Mouse (Mus musculus) erythroblast, embryonic 14.5 days (primary cell): Measurements from ENCODE around the gene Krt20. TPM values are rescaled to one million over a fixed set of nuclear protein-coding genes. Genes with fewer than 3 reads are reported as not detected.

Experiments used
- H3K27me3 ChIP-seq: 2 replicates; pipeline ENCODE4 v1.6.1; 2012; ENCODE audit warnings: inconsistent platforms; ENCODE audit not compliant: control insufficient read depth
- H3K36me3 ChIP-seq: 2 replicates; pipeline ENCODE4 v1.6.1; 2012; ENCODE audit warnings: mild to moderate bottlenecking, inconsistent platforms; ENCODE audit not compliant: control insufficient read depth
- H3K4me1 ChIP-seq: 2 replicates; pipeline ENCODE4 v1.6.1; 2012; ENCODE audit warnings: inconsistent platforms; ENCODE audit not compliant: control insufficient read depth
- H3K4me3 ChIP-seq: replicated peaks from 2 replicates; pipeline ENCODE3; 2012; ENCODE audit warnings: moderate library complexity, mild to moderate bottlenecking, inconsistent platforms
- H3K9me3 ChIP-seq: 2 replicates; pipeline ENCODE4 v1.6.1; 2012; ENCODE audit warnings: low read length, inconsistent platforms, mixed read lengths; ENCODE audit not compliant: control insufficient read depth
- GATA1 ChIP-seq: IDR thresholded peaks from 2 replicates; pipeline ENCODE4 v1.6.1; 2012; ENCODE audit warnings: low read length, inconsistent platforms, mixed read lengths
- TAL1 ChIP-seq: IDR thresholded peaks from 3 replicates; pipeline ENCODE4 v1.6.1; 2012; ENCODE audit warnings: low read length, inconsistent platforms, mixed read lengths
- polyA plus RNA-seq: library from polyadenylated mRNA; stranded (reverse); fragments of >175 nt; gene quantifications from 2 replicates; pipeline ENCODE4 v1.2.3, GENCODE M21; 2012

Gene Krt20
- polyA plus RNA-seq, 1 experiment: not detected

DNA sequence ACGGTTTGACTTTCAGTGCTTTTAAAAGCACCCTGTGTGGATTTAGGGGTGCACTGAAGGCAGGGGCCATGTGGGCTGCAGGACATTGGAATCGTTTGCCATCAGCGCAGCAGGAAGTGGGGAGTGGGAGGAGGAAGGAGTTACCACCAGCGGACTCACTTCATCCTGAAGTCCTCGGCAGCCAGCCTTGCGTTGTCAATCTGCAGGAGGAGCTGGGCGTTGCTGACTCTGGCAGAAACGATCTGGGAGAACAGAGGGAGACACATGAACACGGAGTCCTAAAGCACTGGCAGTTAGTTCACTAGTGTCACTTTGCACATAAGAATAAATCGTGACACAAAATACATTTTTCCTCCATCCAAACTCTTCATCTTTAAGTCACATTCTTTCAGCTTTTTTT lies 17.4 kb downstream of the Krt20 start:
- H3K4me3 ChIP-seq: no peak overlapping the region
- H3K4me1 ChIP-seq: no peaks in the 10 kb centered on the region
- TF ChIP-seq TAL1: no peak
- TF ChIP-seq GATA1: no peak
- H3K36me3 ChIP-seq: no peaks in the 10 kb centered on the region
- no peaks in the 10 kb centered on the region for H3K27me3 ChIP-seq
- no peaks in the 10 kb centered on the region for H3K9me3 ChIP-seq

GRCm38 (mm10) chr11:99417819-99418218 lies 20.1 kb downstream of the Krt20 start:
- Histone ChIP-seq H3K4me3 (no peak overlapping the region), H3K9me3 (no peaks in the 10 kb centered on the region), H3K36me3 (no peaks in the 10 kb centered on the region), H3K4me1 (no peaks in the 10 kb centered on the region), H3K27me3 (no peaks in the 10 kb centered on the region)
- no peak for TF ChIP-seq TAL1
- TF ChIP-seq GATA1: no peak

GRCm38 (mm10) chr11:99416902-99417301 lies 21.0 kb downstream of the Krt20 start:
- Histone ChIP-seq H3K36me3 (no peaks in the 10 kb centered on the region), H3K27me3 (no peaks in the 10 kb centered on the region), H3K4me3 (no peak overlapping the region), H3K9me3 (no peaks in the 10 kb centered on the region), H3K4me1 (no peaks in the 10 kb centered on the region)
- TF ChIP-seq TAL1 (no peak), GATA1 (no peak)

DNA sequence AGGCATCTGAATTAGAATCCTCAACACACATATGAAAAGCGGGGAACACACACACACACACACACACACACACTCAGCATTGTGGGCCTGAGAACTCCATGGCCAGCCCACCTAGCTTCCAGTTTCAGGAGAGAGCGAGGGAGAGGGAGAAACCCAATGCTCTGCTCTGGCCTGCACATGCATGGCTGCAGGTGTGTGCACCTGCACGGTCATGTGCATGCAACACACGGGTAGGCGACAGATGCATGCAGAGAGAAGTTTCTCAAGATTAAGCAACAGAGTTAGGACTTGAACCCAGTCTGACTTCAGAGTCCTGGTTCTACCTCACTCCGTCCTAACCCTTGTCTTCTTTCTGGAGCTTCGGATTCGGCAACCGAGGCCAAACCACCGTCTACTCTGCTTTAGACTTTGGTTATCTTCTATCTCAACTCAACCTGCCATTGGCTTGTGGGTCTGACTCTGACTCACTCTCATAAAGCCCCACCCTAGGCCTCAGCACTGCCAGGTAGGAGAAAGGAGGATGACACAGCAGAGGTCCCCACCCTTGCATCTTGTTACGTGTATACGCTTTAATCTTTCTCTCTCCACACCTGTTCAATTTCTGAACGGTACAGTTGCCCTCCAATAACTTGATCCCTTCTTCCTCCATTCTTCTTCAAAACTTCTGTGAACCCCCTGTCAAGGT lies 23.3 kb downstream of the Krt20 start:
- Histone ChIP-seq H3K36me3 (no peaks in the 10 kb centered on the region), H3K4me1 (no peaks in the 10 kb centered on the region), H3K27me3 (no peaks in the 10 kb centered on the region), H3K9me3 (no peaks in the 10 kb centered on the region), H3K4me3 (no peak overlapping the region)
- TF ChIP-seq TAL1: no peak
- TF ChIP-seq GATA1: no peak

DNA sequence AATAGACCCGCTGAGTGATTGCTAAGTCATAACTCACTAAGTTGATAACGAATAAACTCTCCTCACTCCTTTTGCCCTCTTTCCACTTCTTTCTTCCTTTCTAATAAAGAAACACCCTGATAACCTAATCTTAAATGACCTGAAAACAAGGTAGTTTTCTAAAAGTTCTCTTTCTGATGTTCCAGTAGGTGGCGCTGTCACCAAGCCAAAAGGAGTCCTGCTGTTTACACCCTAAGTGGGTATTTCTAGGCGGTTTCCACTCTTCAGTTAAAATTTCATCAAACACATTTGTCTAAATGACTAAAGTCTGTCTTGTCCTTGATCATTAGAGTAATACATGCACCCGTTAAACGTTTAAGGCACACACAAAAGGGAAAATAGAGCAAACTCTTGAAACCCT lies 24.7 kb downstream of the Krt20 start:
- no peak overlapping the region for H3K4me3 ChIP-seq
- no peaks in the 10 kb centered on the region for H3K27me3 ChIP-seq
- no peak for TF ChIP-seq GATA1
- TF ChIP-seq TAL1: no peak
- no peaks in the 10 kb centered on the region for H3K9me3 ChIP-seq
- H3K36me3 ChIP-seq: no peaks in the 10 kb centered on the region
- no peaks in the 10 kb centered on the region for H3K4me1 ChIP-seq

DNA sequence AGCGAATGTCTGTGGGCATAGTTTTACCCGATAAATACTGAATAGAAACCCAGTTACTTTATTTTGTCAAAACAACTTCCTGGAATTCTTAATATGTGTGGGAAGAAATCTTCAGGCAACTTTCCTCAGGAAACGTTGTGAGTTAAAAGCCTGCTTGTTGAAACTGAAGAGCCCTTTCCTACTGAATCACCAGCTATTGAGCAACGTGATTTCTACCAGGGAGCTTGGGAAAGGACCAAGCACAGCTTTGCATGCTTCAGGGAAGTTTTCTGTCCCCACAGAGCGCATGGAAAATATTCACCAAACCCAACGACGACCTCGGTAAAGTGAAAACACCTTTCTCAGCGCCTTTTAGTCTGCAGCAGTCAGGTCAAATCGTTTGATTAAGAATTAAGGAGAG lies 31.8 kb downstream of the Krt20 start:
- TF ChIP-seq GATA1 (no peak), TAL1 (no peak)
- Histone ChIP-seq H3K36me3 (no peaks in the 10 kb centered on the region), H3K9me3 (no peaks in the 10 kb centered on the region; the same call in 1 of the 2 replicates), H3K4me3 (no peak overlapping the region), H3K4me1 (no peaks in the 10 kb centered on the region), H3K27me3 (no peaks in the 10 kb centered on the region)

GRCm38 (mm10) chr11:99399956-99400549 lies 37.9 kb downstream of the Krt20 start:
- no peaks in the 10 kb centered on the region for H3K4me1 ChIP-seq
- TF ChIP-seq TAL1 (no peak), GATA1 (no peak)
- H3K9me3 ChIP-seq: no peaks in the 10 kb centered on the region
- H3K36me3 ChIP-seq: no peaks in the 10 kb centered on the region
- no peaks in the 10 kb centered on the region for H3K27me3 ChIP-seq
- no peak overlapping the region for H3K4me3 ChIP-seq

DNA sequence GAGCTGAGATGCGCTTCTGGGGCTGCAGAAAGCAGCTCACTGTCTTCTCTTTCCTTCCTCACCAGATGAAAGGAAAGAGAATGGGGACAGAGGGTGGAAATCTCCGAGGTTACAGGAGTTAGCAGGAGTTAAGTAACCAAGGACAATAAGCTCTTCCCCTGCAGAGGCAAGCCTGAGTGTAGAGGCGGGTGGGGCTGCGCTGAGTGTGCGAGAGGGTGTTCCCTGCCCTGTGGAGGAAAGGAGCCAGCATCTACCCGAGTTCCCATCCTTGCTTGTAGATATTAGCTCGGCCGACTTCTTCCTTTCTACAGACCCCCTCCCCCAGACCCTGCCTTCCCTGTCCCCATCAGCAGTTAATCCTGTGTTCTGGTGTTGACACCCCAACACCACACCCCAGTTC lies 39.1 kb downstream of the Krt20 start:
- Histone ChIP-seq H3K4me3 (no peak overlapping the region), H3K9me3 (no peaks in the 10 kb centered on the region), H3K4me1 (no peaks in the 10 kb centered on the region), H3K27me3 (no peaks in the 10 kb centered on the region), H3K36me3 (no peaks in the 10 kb centered on the region)
- TF ChIP-seq GATA1: no peak
- no peak for TF ChIP-seq TAL1

DNA sequence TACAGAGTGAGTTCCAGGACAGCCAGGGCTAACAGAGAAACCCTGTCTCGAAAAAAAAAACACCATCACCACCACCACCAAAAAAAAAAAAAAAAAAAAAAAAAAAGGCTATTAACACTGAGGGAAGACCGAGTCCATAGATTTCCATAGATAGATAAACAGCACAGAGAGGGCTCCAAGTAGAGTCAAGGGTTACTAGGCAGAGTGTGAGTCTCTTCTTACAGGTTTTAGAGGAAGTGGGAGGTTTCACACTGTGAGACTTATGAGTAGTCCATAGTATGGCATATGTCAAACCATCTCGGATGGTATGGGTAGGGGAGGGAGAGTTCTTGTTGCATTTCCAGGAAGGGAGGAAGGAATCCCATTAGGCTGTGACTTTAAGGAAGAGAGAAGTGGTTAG lies 39.9 kb downstream of the Krt20 start:
- no peaks in the 10 kb centered on the region for H3K4me1 ChIP-seq
- no peak for TF ChIP-seq GATA1
- TF ChIP-seq TAL1: no peak
- H3K36me3 ChIP-seq: no peaks in the 10 kb centered on the region
- no peak overlapping the region for H3K4me3 ChIP-seq
- no peaks in the 10 kb centered on the region for H3K27me3 ChIP-seq
- no peaks in the 10 kb centered on the region for H3K9me3 ChIP-seq
